Mouse (Mus musculus): Measurements from ENCODE around the gene Megf11. TPM values are rescaled to one million over a fixed set of nuclear protein-coding genes. Genes with fewer than 3 reads are reported as not detected.
A peak's percentile ranks its signal among the peaks of the same experiment; 100 is the strongest.

The Megf11 gene
- 0.29 and 0.97 TPM in 2 replicates for total RNA-seq (2021)
- long read RNA-seq, partial matches to known transcripts = 0 of 1 reads
- long read RNA-seq, other reads (novel, unspliced or antisense) = 1 of 1 reads

DNA sequence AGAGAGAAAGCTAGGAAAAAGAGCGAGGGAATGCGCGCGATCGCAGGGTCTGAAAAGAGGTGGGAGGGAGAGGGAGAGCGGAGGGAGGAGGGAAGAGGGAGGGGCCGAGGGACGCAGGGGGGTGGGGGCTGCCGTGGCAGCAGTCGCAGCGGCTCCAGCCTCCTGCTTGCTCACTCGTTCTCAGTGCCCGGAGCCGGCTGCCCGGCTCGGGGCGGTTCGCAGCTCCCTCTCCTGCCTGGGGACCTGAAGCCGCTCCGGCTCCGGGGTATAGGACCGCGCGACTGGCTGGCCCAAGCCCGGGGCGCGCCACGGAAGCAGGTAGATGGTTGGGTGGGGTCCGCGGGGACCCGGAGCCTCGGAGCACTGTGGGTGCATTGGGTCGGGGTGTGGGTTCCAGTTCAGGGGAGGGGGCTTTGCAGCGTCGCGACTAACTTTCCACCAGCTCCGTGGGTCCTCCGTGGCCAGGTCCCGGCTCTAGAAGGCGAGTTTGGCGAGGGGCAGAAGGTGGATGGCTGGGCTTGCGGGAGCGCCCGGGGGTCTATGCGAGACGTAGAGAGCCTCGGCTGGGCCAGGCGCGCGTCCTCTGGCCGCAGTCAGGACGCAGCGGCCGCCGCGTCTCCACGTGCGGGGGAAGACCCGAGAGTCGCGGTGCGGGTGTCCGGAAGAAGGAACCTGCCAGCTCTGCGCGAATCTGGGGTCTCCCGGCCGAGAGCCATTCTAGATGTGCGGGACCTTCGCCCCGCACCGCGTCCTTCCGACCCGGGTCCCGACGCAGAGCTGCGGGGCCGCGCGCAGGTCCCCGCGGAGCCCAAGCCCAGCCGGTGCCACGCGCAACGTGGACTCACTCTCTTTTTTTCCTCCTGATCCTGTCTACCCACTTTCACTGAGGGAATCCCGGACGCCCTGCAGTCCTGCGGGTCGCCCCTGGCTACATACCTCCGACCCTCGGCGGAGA, at the start of gene Megf11:
Gene Megf11 (plus strand): TSS at position 116 of the 955 bp plus-strand sequence.
- peak; percentile 48 for DNase-seq

DNA sequence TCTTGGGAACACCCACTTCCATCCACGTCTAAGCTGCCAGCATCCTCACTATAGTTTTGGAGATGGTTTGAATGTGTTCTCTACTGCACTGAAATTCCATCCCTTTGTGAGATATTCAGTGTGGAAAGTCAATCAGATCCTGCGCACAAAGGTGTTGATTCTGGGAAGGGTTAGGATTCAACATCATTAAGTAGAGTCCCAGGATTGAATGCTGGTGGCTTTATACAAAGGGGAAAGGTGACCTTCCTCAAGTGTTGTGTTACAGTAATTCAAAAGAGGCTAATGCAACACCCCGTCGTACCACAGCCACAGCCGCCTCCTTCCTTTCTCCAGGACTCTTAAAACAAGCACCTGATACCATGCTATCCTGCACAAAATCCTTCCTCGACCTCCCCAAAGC, 49.6 kb upstream of the Megf11 start:
- DNase-seq = no peak

DNA sequence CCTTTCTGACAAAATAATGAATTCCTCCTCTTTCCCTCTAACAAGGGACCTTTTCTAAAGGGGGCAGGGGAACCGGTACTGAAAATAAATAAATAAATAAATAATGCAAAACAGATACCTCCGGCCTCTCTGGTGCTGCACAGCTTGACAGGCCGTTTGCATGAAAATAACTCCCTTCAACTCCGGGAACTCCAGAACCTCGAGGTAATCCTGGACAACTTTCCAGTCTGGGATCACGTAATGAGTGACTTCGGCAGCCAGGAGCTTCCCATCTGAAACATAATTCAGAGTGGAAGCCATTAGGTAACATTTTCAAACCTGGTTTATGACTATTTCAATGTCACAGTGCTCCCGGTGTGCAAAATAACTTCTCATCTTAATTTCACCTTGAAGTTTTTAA, 46.1 kb upstream of the Megf11 start:
- DNase-seq = no peak

DNA sequence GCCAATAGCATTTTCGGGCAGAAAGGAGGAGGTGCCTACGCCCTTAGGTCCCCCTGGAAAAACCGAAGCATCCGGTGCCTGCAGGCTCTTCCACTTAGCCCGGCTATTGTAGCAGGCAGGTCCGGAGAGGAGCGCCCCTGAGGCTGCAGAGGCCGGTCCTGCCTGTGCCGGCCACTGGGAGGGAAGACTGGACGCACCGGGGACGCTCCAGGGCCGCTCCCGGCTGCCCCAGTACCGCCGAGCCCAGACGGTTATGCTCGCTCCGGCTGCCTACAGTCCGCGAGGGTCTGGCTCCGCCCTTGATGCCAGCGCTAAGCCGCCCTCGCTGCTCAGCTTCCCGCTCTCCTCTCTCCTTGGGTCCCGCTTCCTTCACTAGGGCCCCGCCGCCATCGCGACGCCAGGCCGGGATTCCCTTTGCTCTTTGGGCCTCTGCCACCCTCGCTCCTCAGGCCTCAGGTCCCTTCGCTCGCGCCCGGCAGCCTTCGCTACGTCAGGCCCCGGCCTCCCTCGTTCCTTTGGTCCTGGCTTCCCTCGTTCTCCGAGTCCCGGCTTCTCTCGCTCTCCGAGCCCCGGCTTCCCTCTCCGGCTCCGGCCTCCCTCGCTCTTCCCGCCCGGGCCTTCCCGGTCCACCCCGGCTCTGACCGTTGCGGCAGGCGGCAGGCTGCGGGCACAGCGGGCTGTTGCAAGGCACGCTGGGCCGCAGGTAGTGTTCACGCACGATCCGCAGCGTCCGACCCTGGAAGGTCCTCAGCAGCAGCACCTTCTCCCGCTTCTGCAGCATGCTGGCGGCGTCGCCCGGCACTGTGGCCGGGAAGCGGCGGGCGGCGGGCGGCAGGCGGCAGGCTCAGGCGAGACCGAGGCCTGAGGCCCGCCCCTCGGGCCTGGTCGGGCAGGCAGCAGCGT, 44.8 kb upstream of the Megf11 start:
- peak; percentile 72 for DNase-seq

DNA sequence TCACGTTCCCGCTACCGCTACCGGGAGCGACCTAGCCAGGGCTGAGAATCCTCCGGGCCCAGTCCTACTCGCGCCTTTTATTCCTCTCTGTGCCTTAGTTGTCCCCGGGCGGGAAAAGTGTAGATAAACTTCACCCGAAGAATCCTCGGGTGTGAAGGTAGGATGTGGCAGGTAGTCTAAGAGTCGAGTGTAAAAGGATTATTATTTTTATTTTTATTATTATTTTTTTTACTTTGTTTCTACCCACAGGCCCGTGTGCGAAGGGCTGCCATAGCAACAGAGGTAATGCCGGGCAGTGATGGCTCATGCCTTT, 44.2 kb upstream of the Megf11 start, which contains the start of gene Dis3l:
Gene Dis3l (minus strand): TSS at position 35 of the 313 bp plus-strand sequence.
- DNase-seq = no peak

DNA sequence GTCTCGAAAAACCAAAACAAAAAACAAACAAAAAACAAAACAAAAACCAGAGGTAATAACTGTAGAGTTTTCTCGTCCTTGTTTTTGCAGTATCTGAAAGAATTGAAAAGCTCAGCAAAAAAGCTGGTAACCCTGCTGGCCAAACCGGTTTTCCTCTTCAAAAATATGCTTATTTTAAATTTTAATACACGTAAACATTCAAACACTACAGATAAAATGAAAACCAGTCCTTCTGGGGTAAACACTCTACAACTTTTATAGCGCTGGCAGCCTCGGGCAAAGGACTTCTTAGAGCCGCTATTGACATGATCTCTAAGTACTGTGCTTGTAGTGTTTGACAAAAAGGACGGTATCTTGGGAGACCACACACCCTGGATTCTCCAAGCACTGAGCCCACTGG, 43.8 kb upstream of the Megf11 start:
- DNase-seq = no peak

DNA sequence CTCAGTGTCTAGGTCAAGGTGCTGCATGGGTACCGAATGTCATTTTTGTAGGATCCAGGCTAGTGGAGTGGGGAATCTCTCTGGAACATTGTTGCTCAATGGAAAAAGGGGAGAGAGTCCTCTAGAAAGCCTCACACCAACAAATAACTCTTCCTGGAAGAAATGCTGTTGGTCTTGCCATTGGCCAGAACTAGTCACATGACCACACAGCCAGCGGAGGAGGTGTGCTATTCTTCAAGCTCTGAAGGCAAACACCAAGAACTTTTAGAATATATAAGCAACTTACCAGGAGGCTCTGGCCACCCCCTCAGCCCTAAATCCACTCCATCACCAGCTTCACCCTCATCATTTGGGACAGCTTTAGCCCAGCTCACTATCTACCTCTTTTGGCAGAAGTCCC, 41.8 kb upstream of the Megf11 start:
- DNase-seq = no peak

DNA sequence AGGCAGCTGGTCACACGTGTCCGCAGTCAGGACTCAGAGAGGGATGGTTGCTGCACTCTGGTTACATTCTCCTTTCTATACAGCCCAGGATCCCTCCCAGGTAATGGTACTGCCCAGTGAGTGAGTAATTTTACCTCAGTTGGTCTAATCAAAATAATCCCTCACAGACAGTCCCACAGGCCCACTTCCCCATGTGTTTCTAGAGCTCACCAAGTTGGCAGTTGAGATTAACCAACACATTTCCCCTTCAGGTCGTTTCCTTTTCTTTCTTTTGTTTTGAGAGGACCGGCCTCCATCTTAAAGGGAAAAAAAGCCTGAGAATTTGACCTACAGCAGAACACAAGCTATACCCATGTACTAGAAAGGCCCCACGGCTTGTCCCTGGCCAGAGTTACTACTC, 39.5 kb upstream of the Megf11 start:
- DNase-seq = no peak

DNA sequence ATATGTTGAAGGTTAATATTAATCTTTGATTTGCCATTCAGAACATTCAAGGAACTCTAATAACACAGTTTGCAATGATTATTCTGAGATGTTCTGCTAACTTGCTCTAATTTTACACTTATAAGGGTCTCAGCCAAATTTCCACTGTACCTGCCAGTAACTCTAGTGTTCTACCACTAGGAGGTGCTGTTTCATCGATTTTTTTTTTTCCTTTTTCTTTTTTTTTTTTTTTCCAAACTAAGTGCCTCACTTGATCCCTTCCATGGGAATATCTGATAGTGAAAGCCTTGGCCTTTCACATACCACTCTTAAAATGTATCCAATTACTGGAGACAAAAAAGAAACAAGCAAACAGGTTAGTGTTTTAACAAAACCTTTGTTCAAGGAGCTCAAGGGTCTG, 38.0 kb upstream of the Megf11 start:
- no peak for DNase-seq

DNA sequence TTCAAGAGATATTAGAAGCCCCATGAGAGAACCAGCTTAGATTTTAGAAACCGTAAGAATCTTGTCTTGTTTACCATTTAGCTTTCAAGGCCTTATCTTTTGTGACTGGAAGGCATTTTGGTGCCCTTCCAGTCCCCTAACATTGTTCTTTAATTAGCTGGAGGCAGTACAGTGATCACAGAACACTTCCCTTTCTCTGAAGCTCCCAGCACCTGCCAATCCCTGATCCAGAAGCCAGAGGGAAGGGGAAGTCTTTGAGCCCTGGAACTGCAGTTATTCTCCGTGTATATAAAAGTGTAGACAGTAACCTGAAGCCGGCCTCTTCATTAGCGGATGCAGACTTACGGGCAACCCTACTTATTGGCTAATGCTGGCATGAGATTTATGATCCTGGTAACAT, 35.9 kb upstream of the Megf11 start:
- no peak for DNase-seq

DNA sequence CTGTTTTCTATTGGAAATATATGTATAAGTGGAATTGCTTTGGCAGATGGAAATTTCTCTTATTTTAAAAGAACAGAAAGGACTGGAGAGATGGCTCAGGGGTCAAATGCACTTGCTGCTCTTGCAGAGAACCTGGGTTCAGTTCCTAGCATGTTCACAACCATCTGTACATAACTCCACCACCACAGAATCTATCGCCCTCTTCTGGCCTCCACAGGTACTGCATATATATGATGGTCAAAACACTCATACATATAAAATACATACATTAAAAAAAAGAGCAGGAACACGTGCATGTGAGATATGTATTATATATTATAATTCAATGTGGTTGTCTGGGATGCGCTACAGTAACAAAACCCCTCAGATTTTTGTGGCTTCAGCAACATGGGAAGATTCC, 34.2 kb upstream of the Megf11 start:
- DNase-seq = no peak

DNA sequence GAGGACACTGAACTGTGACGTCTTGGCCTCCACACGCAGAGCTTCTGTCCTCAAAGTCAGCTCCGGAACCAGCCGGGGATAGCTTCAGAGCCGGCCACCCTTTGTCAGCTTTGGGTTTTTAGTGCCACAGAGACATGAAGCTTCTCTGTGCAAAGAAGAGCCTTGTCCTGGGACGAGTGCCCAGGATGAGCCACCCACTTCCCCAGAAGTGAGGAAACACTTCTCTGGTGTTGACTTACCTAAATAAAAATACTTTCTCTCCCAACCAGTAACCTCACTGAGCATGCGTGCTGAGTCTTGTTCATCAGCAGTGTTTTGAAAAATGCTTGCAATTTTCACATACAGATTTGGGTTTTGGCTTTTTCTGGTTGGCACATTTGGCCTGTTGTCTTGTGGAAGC, 29.8 kb upstream of the Megf11 start:
- no peak for DNase-seq

DNA sequence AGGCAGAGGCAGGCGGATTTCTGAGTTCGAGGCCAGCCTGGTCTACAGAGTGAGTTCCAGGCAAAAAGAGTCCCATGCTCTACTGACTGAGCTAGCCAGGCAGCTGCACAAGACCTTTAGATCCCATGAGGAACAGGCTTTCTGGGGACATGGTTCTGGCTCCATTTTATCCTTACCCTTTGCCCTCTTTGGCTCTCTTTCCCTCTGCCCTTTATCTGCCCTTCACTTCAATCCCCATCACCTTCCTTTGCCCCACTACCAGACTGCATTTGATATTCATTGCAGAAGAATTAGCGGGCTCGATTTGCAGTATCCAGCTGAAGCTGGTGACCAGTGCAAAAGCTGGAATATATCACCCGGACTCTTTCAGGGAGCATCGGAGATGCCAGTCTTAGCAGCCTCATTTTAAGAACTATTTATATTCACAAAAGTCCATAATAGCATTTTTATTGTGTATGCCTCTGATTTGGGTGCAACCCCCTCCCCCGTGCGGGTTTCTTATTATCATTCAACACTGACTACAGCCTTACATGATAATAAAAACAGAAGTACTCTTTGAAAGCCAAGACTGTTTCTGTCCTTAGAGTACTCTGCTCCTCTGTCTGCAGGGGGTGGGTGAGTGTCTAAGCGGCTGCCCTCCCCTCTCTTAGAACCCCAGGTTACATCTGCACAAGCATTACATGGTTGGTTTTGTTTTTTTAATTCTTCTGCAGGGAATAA, 24.0 kb upstream of the Megf11 start:
- DNase-seq = no peak

DNA sequence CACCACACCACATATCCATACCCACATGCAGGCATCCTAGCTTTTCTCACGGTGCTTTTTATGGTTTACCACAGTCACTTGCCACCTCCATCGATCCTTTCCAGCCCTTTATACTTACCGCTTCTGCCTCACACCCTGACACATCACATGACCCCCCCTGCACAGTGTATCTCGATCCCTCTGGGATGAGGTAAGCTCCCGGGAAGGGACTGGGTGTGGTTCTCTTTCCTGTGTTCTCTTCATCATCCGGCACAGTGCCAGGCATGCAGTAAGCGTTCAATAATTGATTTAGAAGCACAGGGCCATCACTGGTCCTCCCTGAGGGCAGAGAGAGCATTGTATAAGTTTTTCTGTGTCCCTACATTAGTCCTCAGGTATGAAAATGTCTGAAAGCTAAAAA, 15.6 kb upstream of the Megf11 start:
- no peak for DNase-seq

DNA sequence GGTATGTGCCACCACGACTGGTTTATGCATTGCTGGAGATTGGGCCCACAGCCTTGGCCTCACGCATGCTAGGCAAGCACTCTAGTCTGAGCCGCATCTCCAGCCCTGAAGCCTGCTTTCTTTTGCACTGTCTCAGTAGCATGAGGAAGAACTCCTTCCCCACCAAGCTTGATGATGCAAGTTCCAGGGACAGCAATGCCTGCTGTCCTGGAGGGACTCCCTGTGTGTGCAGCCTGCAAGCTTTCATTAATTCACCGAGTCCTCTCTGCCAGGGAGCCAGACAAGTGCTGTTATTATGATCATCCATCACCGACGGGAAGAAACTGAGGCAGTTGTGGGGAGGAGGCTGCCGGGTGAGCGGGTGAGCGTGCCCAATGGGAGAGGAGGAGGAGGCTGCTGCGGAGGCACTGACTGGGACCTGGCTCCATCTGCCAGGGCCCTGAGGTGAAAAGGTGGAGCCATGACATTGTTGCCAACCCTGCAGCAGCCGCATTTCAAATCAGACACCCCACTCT, 14.1 kb upstream of the Megf11 start:
- no peak for DNase-seq

DNA sequence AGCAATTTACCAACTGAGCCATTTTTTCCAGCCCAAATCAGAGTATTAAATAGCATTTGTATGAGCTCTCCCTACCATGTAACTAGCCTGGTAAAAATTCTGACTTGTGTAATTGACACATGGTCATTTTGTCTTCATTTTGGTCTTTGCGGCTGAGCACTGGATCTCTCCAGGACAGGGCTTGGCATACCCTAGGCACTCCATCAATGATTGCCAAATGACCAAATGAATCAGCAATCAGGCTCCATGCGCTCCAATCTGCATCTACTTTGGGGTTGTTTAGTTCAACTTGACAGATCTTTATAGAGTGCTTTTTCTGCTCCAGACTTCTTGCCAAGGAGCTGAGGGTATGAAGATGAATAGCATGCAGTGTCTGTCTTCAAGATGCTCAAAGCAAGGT, 9.0 kb upstream of the Megf11 start:
- no peak for DNase-seq

DNA sequence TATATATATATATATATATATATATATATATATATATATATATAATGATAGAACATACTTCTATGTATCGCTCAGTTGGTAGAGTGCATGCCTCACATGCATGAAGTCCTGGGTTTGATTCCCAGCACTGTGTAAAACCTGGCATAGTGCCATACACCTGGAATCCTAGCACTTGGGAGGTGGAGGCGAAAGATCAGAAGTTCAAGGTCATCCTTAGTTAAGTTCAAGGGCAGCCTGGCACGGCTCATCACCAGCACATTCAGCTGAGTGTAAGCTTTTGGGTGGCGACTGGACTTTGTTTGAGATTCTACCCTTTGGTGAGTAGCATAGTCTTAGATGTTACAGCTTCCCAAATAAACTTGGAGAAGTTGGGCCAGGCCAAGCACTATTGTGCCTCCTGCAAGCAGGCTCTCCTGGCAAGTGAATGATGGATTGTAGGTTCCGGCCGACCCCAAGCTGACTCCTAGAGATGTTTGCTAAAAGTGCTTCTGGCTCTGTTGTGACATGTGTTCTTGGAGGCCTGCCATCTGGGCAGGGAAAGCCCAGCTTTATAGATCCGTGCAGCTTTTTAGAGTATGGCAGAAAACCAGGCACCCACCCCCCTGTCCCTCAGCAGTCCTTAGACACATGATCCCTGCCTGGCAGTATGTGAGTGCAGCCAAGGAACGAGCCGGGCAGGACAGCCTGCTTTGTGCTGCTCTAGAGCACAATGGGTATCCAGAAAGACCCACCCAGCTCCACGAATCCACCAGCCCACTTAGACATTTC, 2.2 kb upstream of the Megf11 start:
- DNase-seq = no peak

DNA sequence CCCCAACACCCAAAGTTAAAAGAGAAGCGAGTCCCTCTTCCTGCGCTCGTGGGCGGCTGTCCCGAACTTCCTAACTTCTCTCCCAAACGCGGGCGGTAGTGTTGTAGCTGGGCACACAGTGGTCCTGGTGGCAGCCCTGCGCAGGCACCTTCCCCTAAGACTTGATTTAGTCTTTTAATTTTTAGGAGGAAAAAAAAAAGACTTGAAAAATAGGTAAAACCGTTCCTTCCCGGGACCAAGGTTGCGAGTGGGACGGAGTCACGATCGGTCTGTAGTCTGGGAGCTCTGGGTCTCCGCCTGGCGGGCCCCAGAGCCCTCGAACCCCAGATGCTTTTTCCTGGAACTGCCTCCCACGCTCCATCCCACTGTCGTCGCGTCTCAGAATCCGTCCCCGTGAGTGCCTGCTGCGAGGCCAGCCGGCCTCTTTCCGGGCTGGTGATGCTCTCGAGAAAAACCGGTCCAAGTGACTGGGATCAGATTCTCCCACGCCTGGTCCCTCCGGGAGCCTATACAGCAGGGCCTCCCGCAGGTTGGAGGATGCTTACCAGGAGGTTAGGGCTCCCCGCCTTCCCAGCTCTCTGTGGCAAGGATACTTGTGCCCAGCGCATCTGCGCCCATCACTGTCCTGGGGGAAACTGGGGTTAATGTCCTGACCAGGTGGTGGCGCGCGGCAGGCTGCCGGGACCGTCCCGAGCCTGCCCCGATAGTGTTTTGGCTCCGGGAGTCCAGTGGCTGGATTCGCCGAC, 1.2 kb downstream of the Megf11 start:
- DNase-seq = peak; percentile 20

DNA sequence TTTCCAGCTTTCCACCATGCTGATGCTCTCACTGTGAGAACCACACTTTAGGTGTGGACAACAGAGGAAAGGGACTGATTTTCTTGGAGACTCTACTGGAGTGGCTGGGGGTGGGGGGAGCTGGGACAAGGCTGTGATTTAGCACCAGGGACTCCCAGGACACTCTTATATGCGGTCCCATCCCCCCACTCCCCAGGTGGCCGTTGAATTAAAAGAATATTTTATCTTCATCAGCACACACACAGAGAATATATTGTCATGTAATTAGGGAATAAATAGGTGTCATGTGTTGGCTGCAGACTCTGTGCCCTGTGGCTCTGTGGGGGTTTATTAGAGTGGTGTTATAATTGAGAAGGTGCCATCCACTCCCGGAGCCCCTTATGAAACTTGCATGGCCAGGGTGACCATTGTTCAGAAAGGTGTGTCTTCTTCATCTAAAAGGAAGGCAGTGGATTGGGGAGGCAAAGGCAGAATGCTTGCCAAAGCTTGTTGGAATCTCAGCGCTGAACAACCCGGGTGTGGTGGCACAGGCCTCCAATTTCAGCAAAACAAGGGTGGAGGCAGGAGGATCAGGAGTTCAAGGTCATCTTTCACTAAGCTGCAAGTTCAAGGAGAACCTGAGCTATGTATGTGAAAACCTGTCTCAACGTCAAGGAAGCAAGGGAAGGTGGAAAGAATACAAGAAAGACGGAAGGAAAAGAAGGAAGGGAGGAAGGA, 4.3 kb downstream of the Megf11 start:
- no peak for DNase-seq
